Mouse (Mus musculus) testis, postnatal 10 days (tissue): ENCODE results near the gene Nit2.

Source experiments
- DNase-seq: peaks from one replicate; pipeline ENCODE4 v3.0.0; 2021; ENCODE audit warnings: low spot score

Gene Nit2

DNA sequence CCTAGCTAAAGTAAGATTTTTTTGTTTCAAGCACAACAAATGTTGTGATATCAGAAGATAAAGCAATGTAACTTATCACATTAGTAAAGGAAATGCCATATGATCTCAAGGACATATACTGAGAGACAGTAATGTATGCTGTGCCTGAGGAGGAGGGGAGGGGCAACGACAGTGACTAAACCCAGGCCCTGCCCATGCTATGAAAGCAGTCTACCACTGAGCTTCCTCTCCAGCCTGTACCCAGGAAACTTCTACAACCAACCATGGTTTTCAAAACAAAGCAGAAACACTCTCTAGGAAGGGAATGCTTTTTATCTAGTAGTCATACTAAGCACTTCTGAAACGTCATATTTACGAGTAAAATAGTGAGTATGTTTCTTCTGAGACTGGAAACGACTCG is 4.3 kb downstream of the Nit2 start:
- no peak for DNase-seq

DNA sequence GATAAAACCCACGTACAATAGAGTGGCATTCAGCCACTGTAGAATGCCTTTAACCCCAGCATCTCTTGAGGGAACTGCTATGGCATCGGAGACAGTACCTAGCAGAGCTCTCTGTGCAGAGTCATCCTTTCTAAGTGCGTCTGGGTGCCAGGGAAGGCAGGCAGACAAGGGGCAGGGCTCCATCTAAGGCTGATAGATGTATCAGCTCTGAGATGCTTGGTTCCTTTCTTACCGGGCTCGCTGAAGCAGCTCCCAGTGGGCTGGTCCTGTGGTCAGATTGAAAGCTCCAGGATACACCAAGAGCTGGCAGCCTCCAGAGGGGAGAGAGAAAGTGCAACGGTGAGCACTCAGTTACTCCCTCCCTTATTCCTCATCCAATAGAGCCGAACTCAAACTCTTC is 7.3 kb downstream of the Nit2 start:
- DNase-seq: no peak

DNA sequence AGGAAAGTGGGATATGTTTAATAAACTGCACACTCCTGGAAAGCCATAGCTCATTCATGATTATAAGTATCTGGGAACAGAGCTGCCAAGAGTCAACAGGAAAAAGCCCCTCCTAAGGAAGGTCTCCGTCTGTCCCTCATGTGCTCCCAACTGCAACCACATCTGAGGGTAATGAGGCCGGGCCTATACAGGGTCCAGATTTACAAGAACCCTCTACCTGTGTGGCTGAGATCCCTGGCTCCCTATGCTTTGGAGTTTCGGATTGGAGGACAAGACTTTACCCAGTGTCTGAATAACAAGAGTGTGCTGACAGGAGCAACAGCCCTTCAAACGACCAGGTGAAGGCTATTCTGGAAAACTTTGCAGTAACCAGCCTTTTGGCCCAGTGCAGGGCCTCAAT is 9.4 kb downstream of the Nit2 start:
- no peak for DNase-seq

DNA sequence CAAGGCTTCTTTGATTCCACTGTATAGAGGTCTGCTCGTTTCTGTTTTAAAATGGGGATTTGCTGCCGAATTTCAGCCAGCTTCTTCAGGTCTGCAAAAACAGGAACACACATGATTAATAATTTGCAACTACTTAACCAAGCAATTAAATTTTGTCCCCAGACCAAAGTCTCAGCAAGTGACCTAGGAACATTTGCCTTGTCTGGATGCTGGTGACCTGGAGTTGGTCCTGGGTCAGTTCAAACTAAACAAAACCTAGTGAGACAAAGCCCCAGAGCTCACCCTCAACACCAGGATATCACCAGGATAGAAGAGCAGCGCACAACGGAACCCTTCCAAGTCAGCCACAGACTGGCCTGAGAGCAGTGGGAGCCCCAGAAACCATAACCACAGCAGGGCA is 10.1 kb downstream of the Nit2 start:
- DNase-seq: no peak

DNA sequence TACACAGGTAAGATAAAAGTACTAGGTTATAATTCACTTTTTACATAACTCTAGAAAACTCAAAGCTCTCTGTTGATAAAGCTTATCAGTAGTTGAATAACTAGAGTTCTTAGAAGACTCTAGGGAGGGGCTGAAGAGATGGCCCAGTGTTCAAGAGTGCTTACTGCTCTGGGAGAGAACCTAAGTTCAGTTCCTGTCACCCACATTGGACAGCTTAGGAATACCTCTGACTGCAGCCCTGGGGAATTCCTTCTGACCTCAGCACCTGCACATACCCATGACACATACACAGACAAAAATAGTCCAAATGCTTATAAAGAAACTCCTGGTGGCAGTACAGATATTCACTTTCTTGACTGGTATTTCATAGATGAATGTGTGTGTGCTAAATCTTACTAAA is 11.2 kb downstream of the Nit2 start:
- DNase-seq: no peak

DNA sequence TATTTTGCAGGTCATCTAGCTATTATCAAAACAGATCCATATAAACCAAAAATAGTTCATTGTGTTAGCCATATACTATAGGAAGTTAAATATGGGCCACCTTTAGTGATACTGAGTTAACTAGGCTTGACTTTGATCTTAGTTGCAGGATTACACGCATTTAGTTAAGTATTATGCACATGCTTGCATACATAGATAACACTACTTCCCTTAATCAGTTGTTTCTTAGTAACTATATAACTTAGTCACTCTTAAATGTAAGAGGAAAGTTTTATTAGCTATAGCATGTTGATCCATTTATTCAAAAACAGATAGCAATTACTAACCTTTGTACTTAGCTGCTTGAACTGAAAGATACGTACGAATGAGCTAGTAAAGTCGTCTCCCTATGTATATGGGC is 15.7 kb downstream of the Nit2 start:
- DNase-seq: no peak

DNA sequence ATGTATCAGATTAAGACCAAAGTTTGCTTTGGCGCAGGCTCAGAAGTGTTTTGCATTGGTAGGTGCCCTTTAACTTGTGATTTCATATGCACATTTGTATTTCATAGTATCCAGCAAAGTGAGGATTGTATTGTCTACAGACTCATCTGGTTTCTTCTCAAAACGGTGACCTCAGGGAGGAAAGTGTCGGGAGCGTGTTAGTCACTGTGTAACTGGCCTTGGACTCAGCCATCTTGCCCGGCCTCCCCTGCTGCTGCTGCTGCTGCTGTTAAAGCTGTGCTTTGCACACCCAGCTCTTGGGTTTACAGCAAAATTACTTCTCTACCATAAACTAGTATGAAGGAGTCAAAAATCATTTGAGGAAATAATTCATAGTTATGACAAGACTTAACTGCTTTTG is 22.4 kb downstream of the Nit2 start:
- DNase-seq: no peak

DNA sequence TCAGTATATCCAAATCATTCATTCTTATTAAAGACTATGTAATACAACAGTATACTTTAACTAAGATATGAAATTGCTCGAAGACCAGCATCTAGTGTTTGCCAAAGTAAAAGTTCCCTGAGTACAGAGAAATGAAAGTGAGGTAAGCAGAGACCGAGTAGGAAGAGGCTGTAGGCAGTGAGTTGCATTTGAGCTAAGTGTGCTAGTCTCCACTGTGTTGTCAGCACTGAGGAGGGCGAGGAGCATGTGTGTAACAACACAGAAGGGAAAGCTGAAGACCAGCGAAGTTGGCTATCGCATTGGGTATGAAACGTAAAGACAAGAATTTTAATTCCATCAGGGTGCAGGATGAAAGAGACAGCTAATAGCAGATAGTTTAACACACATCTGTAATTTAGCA is 33.5 kb downstream of the Nit2 start:
- DNase-seq: no peak

DNA sequence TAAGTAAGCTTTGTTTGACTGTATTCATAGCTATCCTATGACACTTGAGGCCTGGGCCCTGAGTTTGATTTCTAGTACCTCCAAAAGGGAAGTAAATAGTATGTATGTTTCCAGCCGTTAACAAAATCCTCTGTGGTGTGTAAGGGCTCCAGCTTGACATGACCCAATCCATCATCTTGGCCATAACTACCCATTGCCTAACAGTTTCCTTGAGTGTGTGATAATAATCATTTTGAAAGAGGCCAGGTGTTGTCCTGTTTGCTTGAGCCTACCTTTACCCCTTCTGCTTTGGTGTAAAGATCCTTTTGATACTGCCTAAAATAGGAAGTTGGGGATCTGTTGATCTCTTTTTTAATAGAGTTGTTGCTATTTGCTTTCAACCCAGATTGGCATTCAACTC is 34.8 kb downstream of the Nit2 start:
- DNase-seq: no peak

DNA sequence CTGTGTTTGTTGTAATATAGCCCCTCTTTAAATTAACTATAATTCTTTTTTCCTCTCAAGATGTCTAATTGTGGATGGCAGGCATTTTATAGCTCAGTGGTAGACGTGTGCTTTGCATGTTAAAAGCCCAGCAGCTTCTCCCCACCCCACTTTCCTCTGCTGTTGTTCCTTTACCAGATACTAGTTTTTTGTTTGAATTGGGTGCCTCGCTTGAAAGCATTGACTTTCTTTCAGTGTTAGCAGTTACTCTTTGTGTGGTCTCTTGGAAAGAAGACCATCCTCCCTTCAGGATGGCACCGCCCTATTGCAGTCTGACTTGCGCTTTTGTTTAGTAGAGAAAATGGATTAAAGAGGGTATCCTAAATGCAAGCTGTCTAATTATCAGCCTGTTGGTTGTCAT is 35.6 kb downstream of the Nit2 start:
- DNase-seq: no peak

DNA sequence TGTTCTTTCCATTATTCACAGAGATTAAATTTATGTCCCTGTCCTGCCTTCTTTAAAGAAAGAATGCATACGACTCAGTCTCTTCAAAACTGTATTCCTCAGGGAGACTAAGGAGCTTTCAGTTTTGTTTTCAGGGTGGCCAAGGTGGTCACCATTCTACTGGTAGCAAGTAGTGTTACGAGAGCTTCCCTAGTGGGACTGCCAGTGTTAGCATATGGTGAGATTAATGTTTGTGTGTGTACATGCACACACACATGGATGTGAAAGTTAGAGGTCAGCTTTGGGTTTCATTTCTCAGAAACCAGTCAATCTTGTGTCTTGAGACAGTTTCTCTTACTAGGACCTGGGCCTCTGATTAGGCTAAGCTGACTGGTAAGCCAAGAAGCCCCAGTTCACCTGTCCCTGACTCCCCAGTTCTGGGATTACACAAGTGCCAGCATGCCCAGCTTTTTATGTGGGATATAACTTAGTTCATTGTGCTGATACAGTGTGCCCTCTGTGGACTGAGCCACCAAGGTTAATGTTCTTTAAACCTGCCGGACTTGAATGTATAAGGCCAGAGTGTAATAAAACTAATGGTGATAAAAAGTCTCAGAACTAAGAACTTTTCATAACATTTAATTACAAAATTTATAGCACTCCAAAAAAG is 36.3 kb downstream of the Nit2 start:
- no peak for DNase-seq

DNA sequence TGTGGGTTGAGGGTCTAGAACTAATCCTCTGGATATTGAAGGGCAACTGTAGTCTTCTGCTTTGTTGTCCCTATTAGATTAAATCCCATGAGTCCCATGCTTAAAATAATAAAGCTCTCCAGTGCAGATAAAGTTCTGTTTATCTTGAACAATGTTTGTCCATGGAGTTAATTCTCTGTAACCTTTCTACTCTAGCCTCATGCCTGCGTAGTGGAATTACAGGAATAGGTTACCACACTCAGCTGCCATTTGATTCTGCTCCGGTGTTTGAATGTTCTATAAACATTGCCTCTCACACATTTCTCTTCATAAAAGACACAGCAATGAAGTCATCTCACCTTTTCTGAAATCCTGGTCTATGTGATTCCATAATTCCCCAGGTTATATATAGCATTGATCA is 39.3 kb downstream of the Nit2 start:
- DNase-seq: no peak

DNA sequence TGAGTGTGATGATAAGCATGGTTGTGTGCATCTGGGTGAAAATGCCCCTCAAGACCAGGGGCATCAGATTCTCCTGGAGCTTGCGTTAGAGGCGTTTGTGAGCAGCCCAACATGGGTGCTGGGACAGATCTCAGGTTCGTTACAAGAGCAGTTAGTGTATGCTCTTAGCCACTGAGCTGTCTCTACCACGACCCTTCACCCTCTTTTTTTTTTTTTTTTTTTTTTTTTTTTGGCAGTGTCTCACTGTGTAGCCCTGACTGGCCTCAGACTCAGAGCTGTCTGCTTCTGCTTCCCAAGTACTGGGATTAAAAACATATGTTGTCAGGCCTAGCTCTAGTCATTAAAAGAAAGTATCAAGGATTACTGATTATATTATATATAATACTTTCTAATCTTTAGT is 40.9 kb downstream of the Nit2 start:
- no peak for DNase-seq

DNA sequence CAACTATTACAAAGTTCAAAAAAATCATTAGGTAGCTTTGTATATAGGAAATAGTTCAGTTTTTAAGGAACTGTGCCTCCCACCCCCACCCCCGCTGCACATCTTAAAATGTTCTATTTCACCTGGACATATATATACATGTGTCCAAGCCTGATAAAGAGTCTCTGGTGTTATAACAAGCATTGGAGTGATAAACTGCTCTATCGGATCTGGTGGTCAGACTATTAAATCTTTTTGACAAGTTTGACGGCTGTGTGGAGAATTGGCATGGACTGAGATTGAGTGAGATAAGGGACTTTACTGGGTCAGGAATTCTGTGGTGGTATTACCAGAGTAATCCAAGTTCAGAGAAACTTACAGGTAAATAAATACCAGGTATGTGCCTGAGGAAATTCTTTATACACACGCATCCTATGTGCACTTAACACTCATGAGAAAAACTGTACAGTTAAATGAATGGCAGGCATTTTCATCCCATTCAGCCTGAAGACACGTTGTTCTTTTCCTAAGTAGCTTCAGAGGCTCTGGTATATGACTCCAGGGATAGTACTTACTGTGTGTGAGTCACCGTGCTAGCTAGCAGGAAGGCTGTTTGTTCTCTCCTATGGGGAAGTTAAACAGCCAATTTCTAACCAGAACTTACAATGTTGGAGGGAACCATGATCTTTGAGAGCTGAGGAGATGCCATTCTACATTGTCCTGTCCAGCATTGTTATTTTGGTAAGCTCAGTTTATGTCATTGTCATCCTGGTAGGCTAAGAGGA is 44.3 kb downstream of the Nit2 start:
- DNase-seq: no peak

DNA sequence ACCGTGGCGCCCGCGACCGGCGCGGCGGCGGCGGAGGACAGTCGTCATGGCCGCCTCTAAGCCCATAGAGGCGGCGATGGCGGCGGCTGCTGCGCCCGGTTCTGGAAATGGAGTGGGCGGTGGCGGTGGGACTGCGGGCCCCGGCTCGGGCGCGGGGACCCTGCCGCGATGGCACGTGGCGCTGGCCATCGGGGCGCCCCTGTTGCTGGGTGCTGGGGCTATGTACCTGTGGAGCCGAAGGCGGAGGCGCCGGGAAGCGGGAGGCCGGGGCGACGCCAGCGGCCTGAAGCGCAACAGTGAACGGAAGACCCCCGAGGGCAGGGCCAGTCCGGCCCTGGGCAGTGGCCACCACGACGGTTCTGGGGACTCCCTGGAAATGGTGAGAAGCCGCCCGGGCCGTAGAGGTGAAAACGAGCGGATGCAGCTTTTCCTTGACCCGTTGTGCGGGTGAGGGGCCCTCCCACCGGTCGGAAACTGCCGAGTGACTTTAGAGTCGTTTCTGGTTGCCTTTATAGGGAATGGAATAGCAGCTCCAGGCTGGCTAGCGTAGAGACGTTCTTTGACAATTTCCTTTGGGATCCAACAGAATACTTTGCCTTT is 45.2 kb downstream of the Nit2 start:
- peak; percentile 62 for DNase-seq

DNA sequence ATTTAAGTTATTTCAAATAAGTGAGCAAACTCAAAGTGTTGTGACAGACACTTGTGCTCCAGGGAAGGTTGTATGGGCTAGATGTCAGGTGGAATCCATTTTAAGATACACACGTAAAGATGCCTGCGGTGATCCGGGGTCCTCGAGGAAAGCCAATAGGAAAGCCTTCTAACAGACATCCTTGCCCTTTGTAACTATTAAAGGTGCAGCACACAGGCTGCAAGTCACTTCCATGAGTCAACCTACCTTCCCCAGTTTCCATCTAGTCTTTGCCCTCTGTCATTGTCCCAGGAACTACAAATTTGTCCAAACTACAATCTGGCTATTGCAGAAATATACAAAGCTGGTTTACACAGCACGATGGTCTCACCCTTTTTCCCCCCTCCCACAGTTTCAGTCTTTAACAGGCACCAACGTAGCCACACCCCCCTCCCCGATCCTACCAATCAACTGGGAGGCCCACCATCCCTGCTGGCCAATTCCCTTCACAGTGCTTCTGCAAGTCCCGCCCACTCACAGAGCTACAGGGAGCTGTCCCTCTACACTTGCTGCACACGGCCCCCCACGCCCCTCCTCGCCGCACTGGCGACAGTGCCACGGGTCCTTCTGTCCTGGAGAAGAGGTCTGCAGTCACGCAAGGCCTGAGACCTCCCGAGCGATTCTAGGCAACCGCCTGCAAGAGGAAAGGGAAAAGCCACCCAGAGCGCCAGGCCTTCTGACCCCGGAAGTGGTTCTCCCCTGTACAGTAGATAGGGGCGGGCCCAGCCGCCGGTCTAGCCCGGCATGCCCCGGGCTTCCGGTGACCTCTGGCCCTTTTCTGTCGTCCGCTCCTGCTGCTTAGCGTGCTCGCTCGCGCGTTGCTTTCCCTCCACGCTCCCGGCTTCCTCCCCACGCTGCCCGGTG is 46.0 kb downstream of the Nit2 start, which contains the start of gene Tomm70a:
TSS of gene Tomm70a (plus strand) at position 791 of the 903 bp plus-strand sequence.
- DNase-seq: peak; percentile 91

DNA sequence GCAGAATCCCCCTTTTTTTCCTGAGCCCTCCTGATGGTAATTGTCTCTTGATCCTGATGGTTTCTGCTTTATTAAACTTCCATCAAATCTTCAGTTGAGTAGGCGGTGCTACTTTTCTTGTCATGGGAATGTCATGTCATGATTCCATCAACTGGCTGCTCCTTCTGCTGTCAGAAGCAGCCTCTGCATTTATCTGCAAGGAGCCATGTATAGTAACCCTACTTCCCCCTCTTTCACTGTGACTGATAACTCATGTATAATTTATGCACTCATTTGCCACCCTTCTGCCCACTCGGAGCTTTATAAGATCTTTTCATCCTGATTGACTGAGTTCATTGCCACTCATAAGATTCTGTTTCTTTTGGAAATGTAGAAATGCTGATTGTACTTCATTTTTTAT is 49.6 kb downstream of the Nit2 start:
- no peak for DNase-seq

DNA sequence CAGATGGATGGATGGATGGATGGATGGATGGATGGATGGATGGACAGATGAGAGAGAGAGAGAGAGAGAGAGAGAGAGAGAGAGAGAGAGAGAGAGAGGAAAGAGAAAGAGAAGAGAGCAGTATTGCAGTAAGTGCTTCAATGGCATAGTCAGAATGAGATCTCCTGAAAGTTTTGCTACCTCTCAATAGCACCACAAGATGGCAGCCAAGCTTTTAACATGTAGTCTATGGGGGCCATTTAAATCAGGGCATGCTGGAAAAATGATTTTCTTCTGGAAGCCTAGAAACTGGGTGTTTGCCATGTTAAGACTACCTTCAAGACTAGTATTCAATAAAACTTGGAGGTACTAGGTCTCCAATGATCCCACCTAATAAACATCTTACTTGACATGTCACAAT is 51.1 kb downstream of the Nit2 start:
- no peak for DNase-seq
